Comparison of ENCODE assay signal across 27 mouse cellular contexts in genomic region chr2:112203056-112203455, GRCm38 (mm10). TPM values are rescaled to one million over a fixed set of nuclear protein-coding genes. Genes with fewer than 3 reads are reported as not detected.
DNase-seq lines count a peak whose midpoint lies in the region; ATAC-seq and TF ChIP-seq lines count a peak whose summit lies in the region.
"Had no signal": no experiment of that assay in that cellular context is flagged by ENCODE, and none has a peak within 500 bp of the region (broad histone marks: within the 10 kb centered on the region; RNA-seq: fewer than 3 reads in every experiment).

No protein-coding gene starts in this region.

- no peaks in the 10 kb centered on the region for H3K36me3 ChIP-seq in forebrain, embryonic 16.5 days (ENCODE audit: control insufficient read depth, insufficient read depth)
- H3K36me3 ChIP-seq in forebrain, embryonic 11.5 days (ENCODE audit: control insufficient read depth, insufficient read depth, low read length), result no peaks in the 10 kb centered on the region
- no peaks in the 10 kb centered on the region for H3K36me3 ChIP-seq in limb, embryonic 13.5 days
- H3K36me3 ChIP-seq in limb, embryonic 10.5 days, result no peaks in the 10 kb centered on the region
- H3K36me3 ChIP-seq in kidney, postnatal 0 days (ENCODE audit: insufficient read depth, low read length), result no peaks in the 10 kb centered on the region
- H3K36me3 ChIP-seq: liver, embryonic 13.5 days had no signal

- ATAC-seq in forebrain, embryonic 16.5 days, result peak; percentile 69
- no peak for ATAC-seq in forebrain, embryonic 11.5 days (replicated peaks; ENCODE audit: low FRiP score)
- ATAC-seq in limb, embryonic 13.5 days (ENCODE audit: low FRiP score, low read depth), result 0 out of 2 replicates have a peak, but pooled peaks have one; percentile 48
- ATAC-seq in Patski, result peak; percentile 82
- no peak for ATAC-seq in kidney, postnatal 0 days (replicated peaks; ENCODE audit: low FRiP score, low read depth)
- no peak for ATAC-seq in erythroid progenitor cell, adult 5-6 weeks (replicated peaks; ENCODE audit: low FRiP score, poor library complexity, severe bottlenecking)
- ATAC-seq: intestine, embryonic 16.5 days; midbrain, embryonic 16.5 days had no signal

- H3K9me3 ChIP-seq in forebrain, embryonic 16.5 days (ENCODE audit: control insufficient read depth, low read length), result no peaks in the 10 kb centered on the region
- H3K9me3 ChIP-seq in forebrain, embryonic 11.5 days (ENCODE audit: control insufficient read depth, low read length), result no peaks in the 10 kb centered on the region
- H3K9me3 ChIP-seq in limb, embryonic 13.5 days, result no peaks in the 10 kb centered on the region
- H3K9me3 ChIP-seq in limb, embryonic 10.5 days (replicated peaks), result no peaks in the 10 kb centered on the region
- no peaks in the 10 kb centered on the region for H3K9me3 ChIP-seq in kidney, postnatal 0 days (replicated peaks; ENCODE audit: low read length)
- H3K9me3 ChIP-seq: liver, embryonic 13.5 days had no signal

- CTCF ChIA-PET in Patski (lab: Charles Lee), result no interaction called here

- POLR2A ChIA-PET in Patski (lab: Charles Lee), result no interaction called here

- DNase-seq in forebrain, embryonic 11.5 days (ENCODE audit: low spot score), result no peak
- DNase-seq in limb, embryonic 10.5 days (ENCODE audit: low spot score), result no peak
- DNase-seq in Patski (ENCODE audit: low read depth, low spot score), result no peak
- DNase-seq in kidney, postnatal 0 days (ENCODE audit: low spot score), result peak; percentile 7
- no peak for DNase-seq in gastrocnemius, postnatal 4 days (ENCODE audit: low spot score in 2 of 2)
- DNase-seq: adrenal gland, postnatal 10 days; cerebellum, adult 18-20 months; cerebellum, postnatal 36 days; heart, adult 18-20 months; left cerebral cortex, postnatal 4 days; liver, embryonic 13.5 days; thymus, adult 2 months had no signal

- H3K4me1 ChIP-seq in forebrain, embryonic 16.5 days (replicated peaks; ENCODE audit: control insufficient read depth, insufficient read depth, low read length), result no peaks in the 10 kb centered on the region
- no peaks in the 10 kb centered on the region for H3K4me1 ChIP-seq in forebrain, embryonic 11.5 days (replicated peaks; ENCODE audit: control insufficient read depth, insufficient read depth, low read length)
- no peaks in the 10 kb centered on the region for H3K4me1 ChIP-seq in limb, embryonic 13.5 days
- H3K4me1 ChIP-seq in limb, embryonic 10.5 days, result no peaks in the 10 kb centered on the region
- H3K4me1 ChIP-seq in kidney, postnatal 0 days (replicated peaks; ENCODE audit: insufficient read depth, low read length), result no peaks in the 10 kb centered on the region
- H3K4me1 ChIP-seq: liver, embryonic 13.5 days had no signal

- no peak for TF ChIP-seq CTCF in Patski (IDR thresholded peaks at IDR 0.05)
- TF ChIP-seq CTCF in kidney, postnatal 0 days (IDR thresholded peaks at IDR 0.05; ENCODE audit: low read depth), result no peak

- H3K27me3 ChIP-seq in forebrain, embryonic 16.5 days (replicated peaks; ENCODE audit: control insufficient read depth, insufficient read depth, low read length), result no peaks in the 10 kb centered on the region
- H3K27me3 ChIP-seq in forebrain, embryonic 11.5 days (ENCODE audit: control insufficient read depth, insufficient read depth, low read length), result no peaks in the 10 kb centered on the region
- no peaks in the 10 kb centered on the region for H3K27me3 ChIP-seq in limb, embryonic 13.5 days
- H3K27me3 ChIP-seq in limb, embryonic 10.5 days (ENCODE audit: low read depth, poor library complexity, severe bottlenecking), result no peaks in the 10 kb centered on the region
- no peaks in the 10 kb centered on the region for H3K27me3 ChIP-seq in Patski
- H3K27me3 ChIP-seq in kidney, postnatal 0 days (ENCODE audit: insufficient read depth, low read length), result no peaks in the 10 kb centered on the region
- H3K27me3 ChIP-seq: liver, embryonic 13.5 days had no signal

- no peak overlapping the region for H3K4me3 ChIP-seq in forebrain, embryonic 16.5 days (replicated peaks; ENCODE audit: low read length)
- H3K4me3 ChIP-seq in forebrain, embryonic 11.5 days (ENCODE audit: low read depth, low read length), result no peak overlapping the region
- no peak overlapping the region for H3K4me3 ChIP-seq in limb, embryonic 13.5 days
- H3K4me3 ChIP-seq in limb, embryonic 10.5 days, result no peak overlapping the region
- H3K4me3 ChIP-seq in kidney, postnatal 0 days (replicated peaks; ENCODE audit: low read depth, low read length), result no peak overlapping the region
- H3K4me3 ChIP-seq: liver, embryonic 13.5 days had no signal

- no peak overlapping the region for H3K4me2 ChIP-seq in forebrain, embryonic 16.5 days (ENCODE audit: low read length)
- H3K4me2 ChIP-seq in forebrain, embryonic 11.5 days (ENCODE audit: low read depth, low read length, severe bottlenecking), result no peak overlapping the region
- no peak overlapping the region for H3K4me2 ChIP-seq in limb, embryonic 13.5 days (replicated peaks)
- no peak overlapping the region for H3K4me2 ChIP-seq in kidney, postnatal 0 days (ENCODE audit: low read length)
- H3K4me2 ChIP-seq: liver, embryonic 13.5 days had no signal

- 39% methylated on average over 6 of the region's 6 CpGs for WGBS in forebrain, embryonic 16.5 days
- whole genome bisulfite sequencing in forebrain, embryonic 11.5 days, result 88% methylated on average over 6 of the region's 6 CpGs
- WGBS in limb, embryonic 13.5 days, result 63% methylated on average over 6 of the region's 6 CpGs
- WGBS in limb, embryonic 10.5 days, result 84% methylated on average over 6 of the region's 6 CpGs
- WGBS in kidney, postnatal 0 days, result 59% methylated on average over 6 of the region's 6 CpGs

- in situ Hi-C loops in Patski (cut with MboI; ENCODE audit: low pct_unique_long_range_greater_than_20kb), result loop anchor here (5.0 to 25.0 kb wide), 2 partner anchors 59 to 1216 kb away; partner anchors contain the start of gene Nop10

- H3K9ac ChIP-seq in forebrain, embryonic 16.5 days (replicated peaks; ENCODE audit: low read depth, low read length), result no peak overlapping the region
- no peak overlapping the region for H3K9ac ChIP-seq in forebrain, embryonic 11.5 days (ENCODE audit: low read length)
- no peak overlapping the region for H3K9ac ChIP-seq in limb, embryonic 13.5 days
- H3K9ac ChIP-seq in kidney, postnatal 0 days (ENCODE audit: low read depth, low read length), result no peak overlapping the region
- H3K9ac ChIP-seq: liver, embryonic 13.5 days had no signal

- H3K27ac ChIP-seq in forebrain, embryonic 16.5 days (ENCODE audit: low read length), result no peak overlapping the region
- H3K27ac ChIP-seq in forebrain, embryonic 11.5 days (ENCODE audit: low read depth, low read length), result no peak overlapping the region
- H3K27ac ChIP-seq in limb, embryonic 13.5 days, result no peak overlapping the region
- no peak overlapping the region for H3K27ac ChIP-seq in limb, embryonic 10.5 days
- no peak overlapping the region for H3K27ac ChIP-seq in kidney, postnatal 0 days
- H3K27ac ChIP-seq: liver, embryonic 13.5 days had no signal

RNA-seq across cellular contexts. Expression of gene Lpcat4, which starts 36.2 kb away (rescaled TPM):
- 13.3 and 15.9 TPM in 2 replicates for polyA plus RNA-seq in forebrain, embryonic 16.5 days (2015; fragmentation: Nextera tagmentation; extraction: Ambion mirVana)
- 12.9 and 14.2 TPM in 2 replicates for polyA plus RNA-seq in forebrain, embryonic 11.5 days (2014; fragmentation: Nextera tagmentation; extraction: Ambion mirVana)
- polyA plus RNA-seq in limb, embryonic 13.5 days (2015; fragmentation: Nextera tagmentation; extraction: Ambion mirVana), result 15.2 and 18.4 TPM in 2 replicates
- 15.0 and 18.0 TPM in 2 replicates for polyA plus RNA-seq in limb, embryonic 10.5 days (2016; fragmentation: Nextera tagmentation; extraction: Ambion mirVana)
- polyA plus RNA-seq in Patski (2021), result 46.9 TPM
- polyA plus RNA-seq in kidney, postnatal 0 days (2015; fragmentation: Nextera tagmentation; extraction: Ambion mirVana), result 18.5 and 19.7 TPM in 2 replicates
- total RNA-seq in erythroid progenitor cell, adult 5-6 weeks (2015; ENCODE audit: low replicate concordance), result 2.5 and 5.0 TPM in 2 replicates
- total RNA-seq in erythroid progenitor cell, adult 5-6 weeks (2017; ENCODE audit: low replicate concordance), result 0.39 TPM in 1 of 2 replicates, not detected in the other
- 1 to 10 TPM; 5.0 to 5.5 TPM for total RNA-seq in gastrocnemius, postnatal 4 days (2021)

RNA-seq across cellular contexts. Expression of gene Olfr1318, which starts 49.1 kb away (rescaled TPM):
- polyA plus RNA-seq in forebrain, embryonic 16.5 days (2015; fragmentation: Nextera tagmentation; extraction: Ambion mirVana), result not detected in 2 replicates
- 0.08 TPM in 1 of 2 replicates, not detected in the other for polyA plus RNA-seq in forebrain, embryonic 11.5 days (2014; fragmentation: Nextera tagmentation; extraction: Ambion mirVana)
- polyA plus RNA-seq in limb, embryonic 13.5 days (2015; fragmentation: Nextera tagmentation; extraction: Ambion mirVana), result 0.08 TPM in 1 of 2 replicates, not detected in the other
- not detected in 2 replicates for polyA plus RNA-seq in limb, embryonic 10.5 days (2016; fragmentation: Nextera tagmentation; extraction: Ambion mirVana)
- polyA plus RNA-seq in Patski (2021), result 0.13 TPM
- 0.10 and 0.11 TPM in 2 replicates for polyA plus RNA-seq in kidney, postnatal 0 days (2015; fragmentation: Nextera tagmentation; extraction: Ambion mirVana)
- total RNA-seq in erythroid progenitor cell, adult 5-6 weeks (2015; ENCODE audit: low replicate concordance), result not detected in 2 replicates
- not detected in 2 replicates for total RNA-seq in erythroid progenitor cell, adult 5-6 weeks (2017; ENCODE audit: low replicate concordance)
- total RNA-seq in gastrocnemius, postnatal 4 days (2021), result not detected
- total RNA-seq: adrenal gland, postnatal 10 days; gastrocnemius, adult 8-10 months; heart, adult 18-20 months; hematopoietic stem cell, adult 5-6 weeks; layer of hippocampus, adult 8-10 months; left cerebral cortex, adult 18-20 months; left cerebral cortex, postnatal 4 days; megakaryocyte progenitor cell, adult 5-6 weeks had no signal
- polyA plus RNA-seq: heart, embryonic 14.5 days; intestine, embryonic 16.5 days; liver, embryonic 13.5 days; lung, embryonic 16.5 days; neural tube, embryonic 11.5 days; stomach, embryonic 14.5 days; thymus, adult 2 months; urinary bladder, adult 2 months had no signal

RNA-seq across cellular contexts. Expression of gene Nutm1, which starts 56.0 kb away (rescaled TPM):
- polyA plus RNA-seq in forebrain, embryonic 16.5 days (2015; fragmentation: Nextera tagmentation; extraction: Ambion mirVana), result not detected in 2 replicates
- polyA plus RNA-seq in forebrain, embryonic 11.5 days (2014; fragmentation: Nextera tagmentation; extraction: Ambion mirVana), result 0.05 TPM in 1 of 2 replicates, not detected in the other
- polyA plus RNA-seq in limb, embryonic 13.5 days (2015; fragmentation: Nextera tagmentation; extraction: Ambion mirVana), result not detected in 2 replicates
- polyA plus RNA-seq in limb, embryonic 10.5 days (2016; fragmentation: Nextera tagmentation; extraction: Ambion mirVana), result 0.04 and 0.10 TPM in 2 replicates
- polyA plus RNA-seq in Patski (2021), result 0.10 TPM
- 0.05 TPM in 2 replicates for polyA plus RNA-seq in kidney, postnatal 0 days (2015; fragmentation: Nextera tagmentation; extraction: Ambion mirVana)
- total RNA-seq in erythroid progenitor cell, adult 5-6 weeks (2015; ENCODE audit: low replicate concordance), result not detected in 2 replicates
- not detected in 2 replicates for total RNA-seq in erythroid progenitor cell, adult 5-6 weeks (2017; ENCODE audit: low replicate concordance)
- total RNA-seq in gastrocnemius, postnatal 4 days (2021), result not detected
- total RNA-seq: adrenal gland, postnatal 10 days; gastrocnemius, adult 8-10 months; heart, adult 18-20 months; hematopoietic stem cell, adult 5-6 weeks; layer of hippocampus, adult 8-10 months; left cerebral cortex, adult 18-20 months; left cerebral cortex, postnatal 4 days; megakaryocyte progenitor cell, adult 5-6 weeks had no signal
- polyA plus RNA-seq: heart, embryonic 14.5 days; liver, embryonic 13.5 days; lung, embryonic 16.5 days; midbrain, embryonic 16.5 days; neural tube, embryonic 11.5 days; stomach, embryonic 14.5 days; urinary bladder, adult 2 months had no signal

RNA-seq across cellular contexts. Expression of gene Nop10, which starts 58.7 kb away (rescaled TPM):
- 157 and 169 TPM in 2 replicates for polyA plus RNA-seq in forebrain, embryonic 16.5 days (2015; fragmentation: Nextera tagmentation; extraction: Ambion mirVana)
- 157 and 176 TPM in 2 replicates for polyA plus RNA-seq in forebrain, embryonic 11.5 days (2014; fragmentation: Nextera tagmentation; extraction: Ambion mirVana)
- polyA plus RNA-seq in limb, embryonic 13.5 days (2015; fragmentation: Nextera tagmentation; extraction: Ambion mirVana), result 189 and 193 TPM in 2 replicates
- polyA plus RNA-seq in limb, embryonic 10.5 days (2016; fragmentation: Nextera tagmentation; extraction: Ambion mirVana), result 188 and 253 TPM in 2 replicates
- polyA plus RNA-seq in Patski (2021), result 55.3 TPM
- polyA plus RNA-seq in kidney, postnatal 0 days (2015; fragmentation: Nextera tagmentation; extraction: Ambion mirVana), result 232 and 252 TPM in 2 replicates
- total RNA-seq in erythroid progenitor cell, adult 5-6 weeks (2015; ENCODE audit: low replicate concordance), result 23.5 and 32.4 TPM in 2 replicates
- total RNA-seq in erythroid progenitor cell, adult 5-6 weeks (2017; ENCODE audit: low replicate concordance), result 12.3 and 16.3 TPM in 2 replicates
- total RNA-seq in gastrocnemius, postnatal 4 days (2021), result 10 to 100 TPM; 51.2 to 52.0 TPM

Comparison
In these comparisons a context has a peak if more than half of its experiments do, and no peak if none do; other contexts are left out.
1. ATAC-seq: peak in forebrain, embryonic 16.5 days (single experiment), limb, embryonic 13.5 days (single experiment) and Patski (single experiment); none in forebrain, embryonic 11.5 days (single experiment), kidney, postnatal 0 days (single experiment) and erythroid progenitor cell, adult 5-6 weeks (single experiment).